Mouse (Mus musculus) heart, embryonic 12.5 days (tissue): Measurements from ENCODE around the gene Klrc1. TPM values are rescaled to one million over a fixed set of nuclear protein-coding genes. Genes with fewer than 3 reads are reported as not detected.
"Not testable (repeated sequence)": the region's sequence is repeated elsewhere in the genome, so short reads cannot be mapped to it uniquely, and the experiment has no call there.

Source experiments
- ATAC-seq: fragments of 200-750 bp; cut with Nextera tagmentation; 2 replicates; pipeline ENCODE4 v1.8.0; 2017; ENCODE audit warnings: moderate TSS enrichment, moderate library complexity; ENCODE audit not compliant: insufficient number of reproducible peaks, low FRiP score
- H3K27ac ChIP-seq: fragments of 300-500 bp; sonication (generic); 2 replicates; pipeline ENCODE4 v1.5.1; 2016; ENCODE audit warnings: mild to moderate bottlenecking, moderate library complexity; ENCODE audit not compliant: poor library complexity, severe bottlenecking
- H3K27me3 ChIP-seq: fragments of 300-500 bp; sonication (generic); replicated peaks from 2 replicates; pipeline ENCODE4 v1.6.1; 2016; ENCODE audit warnings: mild to moderate bottlenecking, moderate library complexity
- H3K36me3 ChIP-seq: fragments of 300-500 bp; sonication (generic); 2 replicates; pipeline ENCODE4 v1.6.1; 2016; ENCODE audit warnings: mild to moderate bottlenecking, moderate library complexity
- H3K4me1 ChIP-seq: fragments of 300-500 bp; sonication (generic); replicated peaks from 2 replicates; pipeline ENCODE4 v1.6.1; 2016; ENCODE audit warnings: mild to moderate bottlenecking
- H3K4me2 ChIP-seq: fragments of 300-500 bp; sonication (generic); 2 replicates; pipeline ENCODE4 v1.6.1; 2016; ENCODE audit warnings: mild to moderate bottlenecking, moderate library complexity
- H3K4me3 ChIP-seq: fragments of 300-500 bp; sonication (generic); 2 replicates; pipeline ENCODE4 v1.5.1; 2016; ENCODE audit warnings: mild to moderate bottlenecking
- H3K9ac ChIP-seq: fragments of 300-500 bp; sonication (generic); 2 replicates; pipeline ENCODE4 v1.6.1; 2016; ENCODE audit warnings: mild to moderate bottlenecking, moderate library complexity
- H3K9me3 ChIP-seq: fragments of 300-500 bp; sonication (generic); replicated peaks from 2 replicates; pipeline ENCODE4 v1.6.1; 2016; ENCODE audit warnings: mild to moderate bottlenecking, moderate library complexity
- WGBS: fragments of 180-500 bp; shearing (Covaris S2); methylation state at CpG from one replicate; pipeline ENCODE4 v1.1.7; 2016; 5-methylcytosine and 5-hydroxymethylcytosine counted together
- polyA plus RNA-seq: library from polyadenylated mRNA; unstranded; fragments of >200 nt; fragmentation: Nextera tagmentation; extraction: Ambion mirVana; gene quantifications from 2 replicates; pipeline ENCODE4 v1.2.1, GENCODE M21; 2016

Klrc1 gene
- not detected in 2 replicates for polyA plus RNA-seq

- Histone ChIP-seq H3K27ac (no peak within 1 kb of the TSS), H3K36me3 (no peaks in the 10 kb centered on the region), H3K4me2 (no peak within 1 kb of the TSS), H3K9ac (no peak within 1 kb of the TSS), H3K27me3 (no peaks in the 10 kb centered on the region), H3K9me3 (no peaks in the 10 kb centered on the region), H3K4me1 (no peaks in the 10 kb centered on the region), H3K4me3 (no peak within 1 kb of the TSS)
- ATAC-seq, result no peak
- WGBS, result 64% methylated on average over 3 of the region's 3 CpGs
These were observed at the start of gene Klrc1 for GRCm38 (mm10) chr6:129678873-129679272. Klrc1 (minus strand) TSS chr6:129678973.

DNA sequence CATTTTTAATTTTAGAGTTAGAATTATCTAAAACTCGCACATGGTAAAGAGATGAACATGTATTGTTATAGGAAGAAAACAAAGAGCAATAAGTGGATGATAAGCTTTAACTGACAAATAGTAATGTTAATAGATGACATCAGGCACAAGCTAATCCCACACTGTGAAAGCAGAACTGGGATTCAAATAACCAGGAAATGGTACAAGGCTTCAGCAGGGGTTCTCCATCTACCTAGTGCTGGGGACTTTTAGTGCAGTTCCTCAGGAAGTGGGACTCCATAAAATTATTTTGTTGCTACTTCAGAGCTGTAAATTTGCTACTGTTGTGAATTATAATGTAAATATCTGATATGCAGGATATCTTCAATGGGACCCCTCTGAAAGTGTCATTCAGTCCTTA lies 48.5 kb upstream of the Klrc1 start:
- 71% methylated on average over 1 of the region's 1 CpGs for WGBS
- Histone ChIP-seq H3K4me3 (no peak overlapping the region), H3K4me2 (no peak overlapping the region), H3K27ac (no peak overlapping the region), H3K4me1 (no peaks in the 10 kb centered on the region), H3K9ac (no peak overlapping the region), H3K27me3 (no peaks in the 10 kb centered on the region), H3K9me3 (no peaks in the 10 kb centered on the region), H3K36me3 (no peaks in the 10 kb centered on the region)
- ATAC-seq, result no peak

- 74% methylated on average over 1 of the region's 1 CpGs for WGBS
- ATAC-seq, result no peak
These were observed 42.6 kb upstream of the Klrc1 start for GRCm38 (mm10) chr6:129721390-129721789.

GRCm38 (mm10) chr6:129720487-129720886 lies 41.7 kb upstream of the Klrc1 start:
- Histone ChIP-seq H3K4me1 (no peaks in the 10 kb centered on the region), H3K4me3 (no peak overlapping the region), H3K9ac (no peak overlapping the region), H3K27me3 (no peaks in the 10 kb centered on the region), H3K9me3 (no peaks in the 10 kb centered on the region), H3K4me2 (no peak overlapping the region), H3K36me3 (no peaks in the 10 kb centered on the region), H3K27ac (no peak overlapping the region)
- 43% methylated on average over 3 of the region's 3 CpGs for WGBS
- no peak for ATAC-seq

More at GRCm38 (mm10) chr6:129721390-129721789, 42.6 kb upstream of the Klrc1 start:
- Histone ChIP-seq H3K9ac (no peak overlapping the region), H3K27me3 (no peaks in the 10 kb centered on the region), H3K4me2 (no peak overlapping the region), H3K9me3 (no peaks in the 10 kb centered on the region), H3K4me1 (no peaks in the 10 kb centered on the region), H3K27ac (no peak overlapping the region), H3K4me3 (no peak overlapping the region), H3K36me3 (no peaks in the 10 kb centered on the region)

GRCm38 (mm10) chr6:129717032-129717431 lies 38.3 kb upstream of the Klrc1 start, which contains the start of gene Klri1:
Klri1 (minus strand) TSS chr6:129717132.
- ATAC-seq, result no peak
- WGBS, result 72% methylated on average over 4 of the region's 4 CpGs
- no peaks in the 10 kb centered on the region for H3K27me3 ChIP-seq
- H3K36me3 ChIP-seq, result no peaks in the 10 kb centered on the region
- no peak within 1 kb of the TSS for H3K4me2 ChIP-seq
- H3K9me3 ChIP-seq, result no peaks in the 10 kb centered on the region
- H3K4me3 ChIP-seq, result no peak within 1 kb of the TSS
- H3K27ac ChIP-seq, result no peak within 1 kb of the TSS
- no peaks in the 10 kb centered on the region for H3K4me1 ChIP-seq
- H3K9ac ChIP-seq, result no peak within 1 kb of the TSS

GRCm38 (mm10) chr6:129713566-129713965 lies 34.8 kb upstream of the Klrc1 start:
- 26% methylated on average over 1 of the region's 1 CpGs for WGBS
- H3K36me3 ChIP-seq, result no peaks in the 10 kb centered on the region
- 0 out of 2 replicates have a peak, but pooled peaks cover 5% of the 10 kb centered on the region for H3K9me3 ChIP-seq
- H3K9ac ChIP-seq, result no peak overlapping the region
- H3K27me3 ChIP-seq, result no peaks in the 10 kb centered on the region
- H3K4me3 ChIP-seq, result no peak overlapping the region
- ATAC-seq, result no peak
- H3K4me2 ChIP-seq, result no peak overlapping the region
- H3K4me1 ChIP-seq, result no peaks in the 10 kb centered on the region
- H3K27ac ChIP-seq, result no peak overlapping the region

DNA sequence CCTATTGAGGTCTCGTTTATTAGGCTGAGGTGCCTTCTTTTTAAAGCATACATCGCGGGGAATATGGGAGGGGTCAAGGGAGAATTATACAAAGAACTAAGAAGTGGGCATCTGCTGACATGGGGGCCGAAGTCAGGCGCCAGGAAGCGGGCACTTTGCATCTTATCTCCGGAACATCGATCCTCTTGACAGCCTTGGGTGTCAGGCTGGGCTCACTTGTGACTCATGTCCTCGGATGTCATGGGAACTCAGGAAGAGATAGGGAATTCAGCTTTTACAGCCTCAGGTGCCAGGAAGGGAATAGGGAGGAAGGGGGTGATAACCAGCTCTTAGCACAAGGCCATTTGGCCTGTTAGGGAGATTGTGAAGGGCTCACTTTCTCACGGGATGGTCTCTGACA lies 12.7 kb upstream of the Klrc1 start:
- H3K27ac ChIP-seq, H3K36me3 ChIP-seq, H3K4me2 ChIP-seq, H3K9me3 ChIP-seq, H3K27me3 ChIP-seq, H3K4me3 ChIP-seq, H3K4me1 ChIP-seq, H3K9ac ChIP-seq, ATAC-seq: not testable (repeated sequence)
- 50% methylated on average over 10 of the region's 10 CpGs for WGBS

GRCm38 (mm10) chr6:129680379-129680778 lies 1.6 kb upstream of the Klrc1 start:
- H3K9ac ChIP-seq, result no peak overlapping the region
- WGBS, result 57% methylated on average over 1 of the region's 1 CpGs
- H3K27ac ChIP-seq, result no peak overlapping the region
- no peaks in the 10 kb centered on the region for H3K27me3 ChIP-seq
- H3K36me3 ChIP-seq, result no peaks in the 10 kb centered on the region
- H3K9me3 ChIP-seq, result no peaks in the 10 kb centered on the region
- no peak overlapping the region for H3K4me2 ChIP-seq
- no peaks in the 10 kb centered on the region for H3K4me1 ChIP-seq
- no peak overlapping the region for H3K4me3 ChIP-seq
- no peak for ATAC-seq

- not testable (repeated sequence) for H3K36me3 ChIP-seq, ATAC-seq, H3K9me3 ChIP-seq, H3K4me2 ChIP-seq, H3K4me3 ChIP-seq, H3K9ac ChIP-seq, H3K27ac ChIP-seq, H3K4me1 ChIP-seq, H3K27me3 ChIP-seq
- WGBS, result no CpG with 5 or more reads among the region's 3 CpGs
These were observed 17.5 kb downstream of the Klrc1 start for GRCm38 (mm10) chr6:129661301-129661700.

DNA sequence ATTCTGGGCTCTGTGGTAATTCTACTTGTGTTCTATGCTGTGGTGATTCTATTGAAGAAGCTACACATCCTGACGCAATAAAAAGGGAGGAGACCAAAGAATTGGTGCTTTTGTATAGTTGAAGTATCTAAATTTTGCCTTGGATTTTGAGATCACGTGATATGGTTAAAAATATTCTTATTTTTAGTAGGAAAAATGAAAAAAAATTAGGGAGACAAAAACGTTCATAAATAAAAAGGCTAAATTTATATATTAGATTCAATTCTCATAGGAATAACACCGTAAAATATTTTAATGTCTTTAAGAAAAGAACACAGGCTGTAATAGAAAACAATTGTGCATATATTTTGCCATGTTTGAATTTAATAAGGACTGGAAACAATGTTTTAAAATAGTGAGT lies 18.2 kb downstream of the Klrc1 start, which contains the start of gene Klrc2:
Gene Klrc2 (minus strand): TSS at position 101 of the 400 bp plus-strand sequence.
- not testable (repeated sequence) for H3K36me3 ChIP-seq, H3K27me3 ChIP-seq, H3K9me3 ChIP-seq, H3K9ac ChIP-seq, H3K4me3 ChIP-seq, H3K4me2 ChIP-seq, H3K27ac ChIP-seq, H3K4me1 ChIP-seq, ATAC-seq
- 65% methylated on average over 4 of the region's 4 CpGs for whole genome bisulfite sequencing

DNA sequence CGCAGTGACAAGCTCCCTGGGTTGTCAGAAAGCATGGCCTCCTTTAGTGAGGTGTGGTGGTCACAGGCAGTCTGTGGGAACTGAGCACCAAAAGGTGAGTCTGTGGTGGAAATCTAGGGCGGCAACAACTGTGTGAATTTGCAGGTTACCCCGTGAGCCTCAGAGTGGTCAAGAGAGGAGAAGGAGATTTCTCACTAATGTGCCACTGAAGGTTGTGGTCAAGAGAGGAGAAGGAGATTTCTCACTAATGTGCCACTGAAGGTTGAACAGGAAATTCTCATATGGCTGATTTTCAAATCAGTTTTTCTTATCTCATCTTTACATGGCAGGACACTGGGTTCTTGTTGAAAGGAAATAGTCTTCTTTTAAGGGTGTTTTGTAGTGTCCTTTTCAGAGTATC lies 34.7 kb downstream of the Klrc1 start:
- WGBS, result 17% methylated on average over 1 of the region's 3 CpGs
- not testable (repeated sequence) for H3K36me3 ChIP-seq, H3K9ac ChIP-seq, H3K4me1 ChIP-seq, H3K4me2 ChIP-seq, ATAC-seq, H3K9me3 ChIP-seq, H3K27me3 ChIP-seq, H3K4me3 ChIP-seq, H3K27ac ChIP-seq

- H3K4me1 ChIP-seq, H3K27me3 ChIP-seq, H3K4me3 ChIP-seq, H3K9ac ChIP-seq, H3K36me3 ChIP-seq, ATAC-seq, H3K4me2 ChIP-seq, H3K9me3 ChIP-seq, H3K27ac ChIP-seq: not testable (repeated sequence)
- 74% methylated on average over 3 of the region's 3 CpGs for WGBS
These were observed 35.5 kb downstream of the Klrc1 start, which contains the start of gene Klrc3 for GRCm38 (mm10) chr6:129643237-129643636. Klrc3 (minus strand) TSS chr6:129643337.
